Mouse (Mus musculus) layer of hippocampus, adult 2 months (tissue): ENCODE data around the gene Dgkd. TPM values are rescaled to one million over a fixed set of nuclear protein-coding genes. Genes with fewer than 3 reads are reported as not detected.

Source experiments
- DNase-seq, 2 experiments: peaks; one replicate each; pipeline ENCODE4 v3.0.0; 2022; ENCODE audit warnings: low spot score in 2 of 2
- H3K27ac ChIP-seq: fragments of 200-600 bp; 2 replicates; pipeline ENCODE4 v1.8.1; 2022
- H3K4me3 ChIP-seq: fragments of 200-600 bp; 2 replicates; pipeline ENCODE4 v1.8.1; 2022; ENCODE audit warnings: mild to moderate bottlenecking
- CTCF ChIP-seq: fragments of 200-600 bp; conservative IDR thresholded peaks from 2 replicates; pipeline ENCODE4 v1.8.1; 2022; ENCODE audit warnings: antibody characterized with exemption, mild to moderate bottlenecking, moderate library complexity
- total RNA-seq, 2 experiments: library from RNA; stranded (reverse); gene quantifications; 2 replicates each; pipeline ENCODE4 v1.2.3; 2021

Gene Dgkd
- total RNA-seq, 2 experiments from 2014 or later, result 103 to 117 TPM

GRCm38 (mm10) chr1:87992716-87993115 lies 139.6 kb downstream of the Dgkd start:
- DNase-seq, result no peak
- H3K4me3 ChIP-seq, result no peak overlapping the region
- TF ChIP-seq CTCF, result no peak
- no peak overlapping the region for H3K27ac ChIP-seq

Other genes with a start within 250 kb of the Dgkd start
- 10 to 100 TPM; 14.1 to 21.0 TPM for gene Inpp5d, start 233.0 kb upstream of the Dgkd start, total RNA-seq
- 10 to 100 TPM; 66.2 to 71.9 TPM for gene Atg16l1, start 97.4 kb upstream of the Dgkd start, total RNA-seq
- 1 to 10 TPM; 2.0 to 2.6 TPM for gene Sag, start 49.6 kb upstream of the Dgkd start, total RNA-seq
- gene Usp40, start 155.3 kb downstream of the Dgkd start, total RNA-seq, result 10 to 100 TPM; 22.9 to 26.7 TPM
- not detected for gene Ugt1a10, start 202.1 kb downstream of the Dgkd start, total RNA-seq
- gene Ugt1a9, start 217.5 kb downstream of the Dgkd start, total RNA-seq, result not detected
- not detected for gene Ugt1a8, start 234.5 kb downstream of the Dgkd start, total RNA-seq
- gene Ugt1a7c, start 241.8 kb downstream of the Dgkd start, total RNA-seq, result under 1 TPM; 0.44 to 0.59 TPM
- under 1 TPM in 1 of 2 experiments, not detected in 1; 0.54 TPM for gene Ugt1a6b, start 250.0 kb downstream of the Dgkd start, total RNA-seq